8 mouse cellular contexts compared by ENCODE assay signal in the genomic region with DNA sequence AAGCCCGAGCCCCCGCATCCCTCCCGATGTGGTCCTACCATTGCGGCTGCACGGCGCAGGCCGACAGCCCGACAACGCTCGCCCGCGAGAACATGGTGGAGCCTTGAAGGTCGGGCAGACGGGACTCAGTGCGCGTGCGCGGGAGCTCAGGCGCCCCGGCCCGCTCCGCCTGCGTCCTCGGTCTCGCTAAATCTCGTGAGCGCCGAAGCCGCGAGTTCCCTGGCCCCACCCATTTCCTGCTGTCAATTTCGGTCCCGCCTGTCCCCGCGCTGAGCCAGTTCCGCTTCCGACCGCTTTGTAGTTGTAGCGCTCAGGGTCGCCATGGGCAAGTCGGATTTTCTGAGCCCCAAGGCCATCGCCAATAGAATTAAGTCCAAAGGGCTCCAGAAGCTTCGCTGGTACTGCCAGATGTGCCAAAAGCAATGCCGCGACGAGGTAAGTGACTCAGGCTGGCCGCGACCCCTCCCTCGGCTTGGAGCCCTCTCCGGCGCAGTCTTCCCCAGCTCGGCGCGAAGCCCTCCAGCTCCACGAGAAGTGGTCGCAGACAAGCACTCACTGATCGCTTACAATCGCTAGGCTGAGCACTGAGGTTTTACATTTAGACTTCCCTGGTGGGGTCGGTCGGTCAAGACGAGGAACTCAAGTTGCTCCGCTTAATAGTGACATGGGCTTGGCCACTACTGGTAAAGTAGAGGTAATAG. TPM values are rescaled to one million over a fixed set of nuclear protein-coding genes. Genes with fewer than 3 reads are reported as not detected.
DNase-seq lines count a peak whose midpoint lies in the region; ATAC-seq and TF ChIP-seq lines count a peak whose summit lies in the region.

Atp5c1 (minus strand) TSS at position 201 of the 701 bp plus-strand sequence.
Kin (plus strand) TSS at position 284 of the 701 bp plus-strand sequence.

- H3K4me2 ChIP-seq in kidney, embryonic 15.5 days = peak within 1 kb of the TSS; percentile 69

- peak within 1 kb of the TSS; percentile 98 for H3K9ac ChIP-seq in kidney, embryonic 15.5 days

- peaks cover 28% of the 10 kb centered on the region for H3K4me1 ChIP-seq in bone marrow macrophage, adult 2 months (ENCODE audit: control insufficient read depth, insufficient read depth, low read length)
- peaks cover 3% of the 10 kb centered on the region; the same call in 1 of the 2 replicates for H3K4me1 ChIP-seq in embryonic fibroblast, embryonic 13.5 days (ENCODE audit: control insufficient read depth, insufficient read depth, low read length)
- H3K4me1 ChIP-seq in heart, embryonic 10.5 days = peaks cover 39% of the 10 kb centered on the region
- H3K4me1 ChIP-seq in kidney, embryonic 15.5 days = peaks cover 37% of the 10 kb centered on the region

- WGBS in heart, embryonic 10.5 days = under 1% methylated on average over 61 of the region's 61 CpGs
- under 1% methylated on average over 61 of the region's 61 CpGs for WGBS in kidney, embryonic 15.5 days

- no peaks in the 10 kb centered on the region for H3K9me3 ChIP-seq in heart, embryonic 10.5 days
- H3K9me3 ChIP-seq in kidney, embryonic 15.5 days (replicated peaks) = no peaks in the 10 kb centered on the region

- no peak for TF ChIP-seq CTCF in bone marrow macrophage, adult 2 months (IDR thresholded peaks at IDR 0.05; ENCODE audit: low read depth, low read length)
- no peak for TF ChIP-seq CTCF in embryonic fibroblast, embryonic 13.5 days (IDR thresholded peaks at IDR 0.05; ENCODE audit: borderline replicate concordance, insufficient read depth, low read length)

- peak; percentile 97 for ATAC-seq in kidney, embryonic 15.5 days (replicated peaks; ENCODE audit: low FRiP score)
- ATAC-seq in monocyte, adult 5-6 weeks (replicated peaks; ENCODE audit: insufficient number of reproducible peaks, low FRiP score, low TSS enrichment, poor library complexity, severe bottlenecking) = peak; percentile 95

- peaks cover 27% of the 10 kb centered on the region for H3K36me3 ChIP-seq in heart, embryonic 10.5 days
- H3K36me3 ChIP-seq in kidney, embryonic 15.5 days = peaks cover 19% of the 10 kb centered on the region; the same call in 1 of the 2 replicates

- H3K4me3 ChIP-seq in bone marrow macrophage, adult 2 months (ENCODE audit: insufficient read depth, low read length) = peak within 1 kb of the TSS; percentile 91
- peak within 1 kb of the TSS; percentile 86 for H3K4me3 ChIP-seq in embryonic fibroblast, embryonic 13.5 days (ENCODE audit: insufficient read depth, low read length)
- peak within 1 kb of the TSS; percentile 94 for H3K4me3 ChIP-seq in heart, embryonic 10.5 days
- peak within 1 kb of the TSS; percentile 97 for H3K4me3 ChIP-seq in kidney, embryonic 15.5 days (replicated peaks)

- no peaks in the 10 kb centered on the region for H3K27me3 ChIP-seq in heart, embryonic 10.5 days (ENCODE audit: insufficient read depth, poor library complexity, severe bottlenecking)
- H3K27me3 ChIP-seq in kidney, embryonic 15.5 days = no peaks in the 10 kb centered on the region

- peak within 1 kb of the TSS; percentile 79 for H3K27ac ChIP-seq in bone marrow macrophage, adult 2 months (ENCODE audit: insufficient read depth, low read depth, low read length)
- H3K27ac ChIP-seq in embryonic fibroblast, embryonic 13.5 days (ENCODE audit: insufficient read depth, low read length) = peak within 1 kb of the TSS; percentile 45; the same call in 1 of the 2 replicates
- peak within 1 kb of the TSS; percentile 99 for H3K27ac ChIP-seq in heart, embryonic 10.5 days
- H3K27ac ChIP-seq in kidney, embryonic 15.5 days = peak within 1 kb of the TSS; percentile 97

- peak; percentile 96 for DNase-seq in A20 (ENCODE audit: low read depth, low spot score)
- peak; percentile 98 for DNase-seq in heart, embryonic 10.5 days (ENCODE audit: low spot score)
- peak; percentile 97 for DNase-seq in liver
- peak; percentile 96 to 99 for DNase-seq in spleen, postnatal 4 days (ENCODE audit: low spot score in 2 of 2)

- peak; percentile 55; the same call in 1 of the 2 replicates for TF ChIP-seq POLR2A in bone marrow macrophage, adult 2 months (IDR thresholded peaks at IDR 0.05; ENCODE audit: borderline replicate concordance, low read depth, low read length)
- peak; percentile 93 for TF ChIP-seq POLR2A in embryonic fibroblast, embryonic 13.5 days (IDR thresholded peaks at IDR 0.05; ENCODE audit: low read depth, low read length)

RNA-seq across cellular contexts. Expression of gene Atp5c1, which starts in this region (rescaled TPM):
- 260 and 268 TPM in 2 replicates for polyA plus RNA-seq in bone marrow macrophage, adult 2 months (2012; ENCODE audit: insufficient read depth, insufficient read length, missing spikeins)
- 294 and 313 TPM in 2 replicates for polyA plus RNA-seq in embryonic fibroblast, embryonic 13.5 days (2011; ENCODE audit: insufficient read length, low read depth, missing spikeins)
- polyA plus RNA-seq in heart, embryonic 10.5 days (2016; fragmentation: Nextera tagmentation; extraction: Ambion mirVana) = 853 and 1,049 TPM in 2 replicates
- 661 and 685 TPM in 2 replicates for polyA plus RNA-seq in kidney, embryonic 15.5 days (2015; fragmentation: Nextera tagmentation; extraction: Ambion mirVana)
- total RNA-seq in monocyte, adult 5-6 weeks (2017) = 263 to 377 TPM (median 356 TPM) in 3 replicates

RNA-seq across cellular contexts. Expression of gene Kin, which starts in this region (rescaled TPM):
- polyA plus RNA-seq in bone marrow macrophage, adult 2 months (2012; ENCODE audit: insufficient read depth, insufficient read length, missing spikeins) = 29.6 and 37.0 TPM in 2 replicates
- polyA plus RNA-seq in embryonic fibroblast, embryonic 13.5 days (2011; ENCODE audit: insufficient read length, low read depth, missing spikeins) = 18.6 and 19.4 TPM in 2 replicates
- 22.9 and 30.7 TPM in 2 replicates for polyA plus RNA-seq in heart, embryonic 10.5 days (2016; fragmentation: Nextera tagmentation; extraction: Ambion mirVana)
- 29.6 and 33.3 TPM in 2 replicates for polyA plus RNA-seq in kidney, embryonic 15.5 days (2015; fragmentation: Nextera tagmentation; extraction: Ambion mirVana)
- 49.3 to 54.7 TPM (median 51.6 TPM) in 3 replicates for total RNA-seq in monocyte, adult 5-6 weeks (2017)

Comparison
In these comparisons a context has a peak if more than half of its experiments do, and no peak if none do; other contexts are left out.
1. Peak in every context shown above with its lines: DNase-seq, ATAC-seq, H3K4me3 ChIP-seq and H3K27ac ChIP-seq.
2. H3K27ac ChIP-seq: peak in every context shown above with its lines; median percentile 99 in heart, embryonic 10.5 days; 97 in kidney, embryonic 15.5 days; 79 in bone marrow macrophage, adult 2 months; 45 in embryonic fibroblast, embryonic 13.5 days.